Mouse (Mus musculus) hindbrain, embryonic 11.5 days (tissue): ENCODE results near the gene Gadd45b. TPM values are rescaled to one million over a fixed set of nuclear protein-coding genes. Genes with fewer than 3 reads are reported as not detected.
A peak's percentile ranks its signal among the peaks of the same experiment; 100 is the strongest.

Experiments
- ATAC-seq: fragments of 200-750 bp; cut with Nextera tagmentation; 2 replicates; pipeline ENCODE4 v1.8.0; 2017; ENCODE audit warnings: mild to moderate bottlenecking, moderate TSS enrichment, moderate library complexity; ENCODE audit not compliant: low FRiP score
- DNase-seq: peaks from one replicate; pipeline ENCODE4 v3.0.0-alpha.2; 2015; ENCODE audit warnings: low spot score
- H3K27ac ChIP-seq: fragments of 300-500 bp; sonication (generic); 2 replicates; pipeline ENCODE4 v1.5.1; 2014; ENCODE audit warnings: mild to moderate bottlenecking, low read depth, low read length
- H3K27me3 ChIP-seq: fragments of 300-500 bp; sonication (generic); 2 replicates; pipeline ENCODE4 v1.6.1; 2014; ENCODE audit warnings: mild to moderate bottlenecking, low read length, moderate library complexity, mixed read lengths; ENCODE audit not compliant: control insufficient read depth, insufficient read depth
- H3K36me3 ChIP-seq: fragments of 300-500 bp; sonication (generic); 2 replicates; pipeline ENCODE4 v1.6.1; 2014; ENCODE audit warnings: mild to moderate bottlenecking, low read length, moderate library complexity, mixed read lengths; ENCODE audit not compliant: control insufficient read depth, insufficient read depth
- H3K4me1 ChIP-seq: fragments of 300-500 bp; sonication (generic); replicated peaks from 2 replicates; pipeline ENCODE4 v1.6.1; 2014; ENCODE audit warnings: low read length, mixed read lengths; ENCODE audit not compliant: control insufficient read depth, insufficient read depth
- H3K4me2 ChIP-seq: fragments of 300-500 bp; sonication (generic); replicated peaks from 2 replicates; pipeline ENCODE4 v1.6.1; 2014; ENCODE audit warnings: mild to moderate bottlenecking, low read depth, low read length
- H3K4me3 ChIP-seq: fragments of 300-500 bp; sonication (generic); 2 replicates; pipeline ENCODE4 v1.5.1; 2014; ENCODE audit warnings: low read depth, low read length
- H3K9ac ChIP-seq: fragments of 300-500 bp; sonication (generic); 2 replicates; pipeline ENCODE4 v1.6.1; 2014; ENCODE audit warnings: low read depth, low read length
- H3K9me3 ChIP-seq: fragments of 300-500 bp; sonication (generic); 2 replicates; pipeline ENCODE4 v1.6.1; 2016; ENCODE audit warnings: low read length; ENCODE audit not compliant: control insufficient read depth
- WGBS: fragments of 180-500 bp; shearing (Covaris S2); extraction: QIAGEN DNeasy Blood & Tissue Kit; methylation state at CpG from one replicate; pipeline ENCODE4 v1.1.7; 2014; 5-methylcytosine and 5-hydroxymethylcytosine counted together
- polyA plus RNA-seq: library from polyadenylated mRNA; unstranded; fragments of >200 nt; fragmentation: Nextera tagmentation; extraction: Ambion mirVana; gene quantifications from 2 replicates; pipeline ENCODE4 v1.2.1, GENCODE M21; 2014

The Gadd45b gene
- polyA plus RNA-seq, 1 experiment from 2014 or later, result 13.8 TPM

DNA sequence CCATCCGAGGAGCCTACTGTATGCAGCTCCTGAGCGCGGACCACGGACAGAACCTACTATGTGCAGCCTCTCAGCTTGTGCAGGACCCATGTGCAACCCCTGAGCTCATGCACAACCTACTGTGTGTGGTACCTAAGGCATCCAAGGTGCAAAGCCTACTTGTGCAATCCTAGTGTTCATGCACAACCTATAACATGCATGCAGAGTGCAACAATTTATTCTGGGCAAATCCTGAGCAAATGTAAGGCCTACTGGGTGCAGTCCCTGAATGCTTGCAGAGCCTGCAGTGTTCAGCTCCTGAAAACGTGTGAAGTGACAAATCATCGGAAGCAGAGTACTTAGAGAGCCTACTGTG is 6.9 kb downstream of the Gadd45b start:
- no peak overlapping the region for H3K27ac ChIP-seq
- H3K36me3 ChIP-seq, result no peaks in the 10 kb centered on the region
- WGBS, result 17% methylated on average over 6 of the region's 6 CpGs
- no peak overlapping the region for H3K9ac ChIP-seq
- no peak for DNase-seq
- no peaks in the 10 kb centered on the region for H3K9me3 ChIP-seq
- no peak for ATAC-seq
- H3K4me2 ChIP-seq, result peak overlapping the region; percentile 47
- H3K4me1 ChIP-seq, result peaks cover 32% of the 10 kb centered on the region
- H3K27me3 ChIP-seq, result peaks cover 65% of the 10 kb centered on the region
- H3K4me3 ChIP-seq, result peak overlapping the region; percentile 20

DNA sequence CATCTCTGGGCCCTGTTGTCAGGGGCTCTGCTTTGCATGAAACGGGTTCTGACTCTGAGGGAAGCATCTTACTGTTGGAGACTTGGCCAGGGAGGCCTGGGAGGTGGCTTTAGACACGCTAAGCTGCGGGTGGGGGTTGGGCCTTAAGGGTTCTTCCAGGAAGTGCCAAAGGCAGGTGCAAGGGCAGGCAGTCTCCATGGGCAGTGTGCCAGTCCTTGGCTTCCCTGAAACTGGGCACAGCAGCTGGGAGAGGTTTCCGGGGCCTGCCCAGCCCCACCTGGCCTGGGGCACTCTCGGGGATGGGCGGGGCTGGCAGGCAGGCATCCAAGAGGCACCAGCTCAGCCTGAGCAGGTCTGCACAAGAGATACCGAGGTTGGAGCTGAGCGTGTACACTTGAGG is 7.8 kb downstream of the Gadd45b start:
- Histone ChIP-seq H3K9ac (no peak overlapping the region), H3K4me1 (peaks cover 27% of the 10 kb centered on the region), H3K4me3 (no peak overlapping the region), H3K27me3 (peaks cover 56% of the 10 kb centered on the region), H3K4me2 (no peak overlapping the region), H3K36me3 (no peaks in the 10 kb centered on the region), H3K9me3 (no peaks in the 10 kb centered on the region), H3K27ac (no peak overlapping the region)
- DNase-seq (no peak), ATAC-seq (no peak)
- WGBS, result 21% methylated on average over 7 of the region's 8 CpGs

DNA sequence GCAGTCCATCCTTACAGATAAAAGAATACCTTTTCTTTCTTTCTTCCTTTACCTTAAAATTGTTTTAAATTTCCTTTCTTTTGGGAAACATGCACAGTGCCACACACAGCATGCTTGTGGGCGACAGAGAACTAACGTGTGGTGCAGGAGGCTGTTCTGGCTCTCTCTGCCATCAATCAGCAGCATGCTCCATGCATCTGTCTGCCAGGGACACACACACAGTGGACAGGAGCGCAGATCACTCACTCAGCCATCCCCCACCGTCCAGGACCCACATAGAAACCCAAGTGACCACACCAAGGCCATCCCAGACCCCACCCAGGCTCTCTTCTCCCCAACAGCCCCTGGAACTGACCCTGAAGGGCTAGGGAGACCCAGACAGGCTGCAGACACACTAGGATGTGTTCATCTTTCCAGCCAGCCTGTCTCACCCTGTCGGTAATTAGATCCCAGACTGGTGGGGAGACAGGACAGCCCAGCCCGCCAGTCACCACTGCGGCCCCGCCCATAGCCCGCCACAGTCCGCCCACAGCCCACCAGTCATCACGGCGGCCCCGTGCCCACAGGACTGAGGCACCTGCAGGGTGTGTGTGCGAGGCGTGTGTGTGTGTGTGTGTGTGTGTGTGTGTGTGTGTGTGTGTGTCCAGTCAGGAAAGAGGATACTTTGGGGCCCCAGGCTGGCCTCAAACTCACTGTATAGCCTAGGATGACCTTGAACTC is 9.1 kb downstream of the Gadd45b start:
- ATAC-seq (peak; percentile 63), DNase-seq (peak; percentile 58)
- Histone ChIP-seq H3K27me3 (peaks cover 43% of the 10 kb centered on the region), H3K4me1 (peaks cover 19% of the 10 kb centered on the region), H3K36me3 (no peaks in the 10 kb centered on the region), H3K27ac (no peak overlapping the region), H3K9ac (no peak overlapping the region), H3K9me3 (no peaks in the 10 kb centered on the region), H3K4me2 (peak overlapping the region; percentile 63), H3K4me3 (peak overlapping the region; percentile 31; the same call in 1 of the 2 replicates)
- 11% methylated on average over 15 of the region's 15 CpGs for WGBS

DNA sequence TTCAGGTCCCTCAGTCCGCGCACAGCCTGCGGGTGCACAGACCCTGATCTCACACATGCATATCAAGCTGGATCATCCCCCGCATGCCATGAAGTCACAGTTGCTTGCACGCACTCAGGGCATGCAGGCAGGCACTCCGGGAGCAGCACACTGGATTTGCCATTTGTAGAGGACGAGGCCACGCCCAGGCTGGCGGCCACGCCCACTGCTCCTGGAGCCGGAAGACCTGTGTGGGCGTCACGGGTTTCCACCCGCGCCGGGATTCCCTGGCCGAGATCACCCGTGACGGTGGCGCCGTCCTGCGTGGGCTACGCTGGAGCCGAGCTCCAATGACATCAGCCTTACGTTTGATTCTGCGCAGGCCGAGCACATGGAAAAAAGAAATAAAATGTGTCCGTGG is 9.8 kb downstream of the Gadd45b start:
- H3K4me1 ChIP-seq, result peaks cover 19% of the 10 kb centered on the region
- H3K4me2 ChIP-seq, result peak overlapping the region; percentile 63
- H3K4me3 ChIP-seq, result peak overlapping the region; percentile 31
- peak; percentile 47 for ATAC-seq
- no peak overlapping the region for H3K27ac ChIP-seq
- H3K27me3 ChIP-seq, result peaks cover 36% of the 10 kb centered on the region
- 7% methylated on average over 28 of the region's 28 CpGs for WGBS
- DNase-seq, result peak; percentile 85
- no peaks in the 10 kb centered on the region for H3K36me3 ChIP-seq
- H3K9ac ChIP-seq, result peak overlapping the region; percentile 46; the same call in 1 of the 2 replicates
- no peaks in the 10 kb centered on the region for H3K9me3 ChIP-seq

DNA sequence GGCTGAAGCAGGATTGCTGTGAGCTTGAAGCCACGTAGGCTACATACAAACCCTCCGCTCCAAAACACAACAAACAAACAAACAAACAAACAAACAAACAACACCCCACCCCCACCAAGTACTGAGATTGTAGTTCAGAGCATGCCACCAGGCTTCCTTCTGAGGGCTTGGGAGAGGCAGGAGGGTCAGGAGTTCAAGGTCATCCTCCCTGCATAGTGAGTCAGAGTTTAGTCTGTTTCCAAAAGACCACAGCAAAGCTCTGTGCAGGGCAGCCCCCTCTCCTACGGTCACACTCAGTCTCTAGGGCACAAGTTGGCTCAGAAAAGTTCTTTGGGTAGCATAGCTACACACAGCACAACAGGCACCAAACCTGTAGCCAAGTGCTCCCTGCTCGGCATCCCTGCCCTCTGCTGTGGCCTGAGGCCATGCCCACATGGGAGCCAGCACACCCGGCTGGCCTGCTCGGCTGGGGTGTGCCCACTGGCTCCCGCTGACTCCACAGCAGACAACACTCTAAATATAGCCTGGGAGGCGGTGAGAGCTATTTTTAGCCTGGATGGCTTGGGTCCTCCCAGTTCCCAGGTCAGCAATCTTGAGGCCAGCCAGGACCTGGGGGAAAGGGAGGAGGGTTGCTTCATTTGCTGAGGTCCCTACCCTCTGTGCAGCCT is 10.6 kb downstream of the Gadd45b start:
- WGBS, result 56% methylated on average over 8 of the region's 8 CpGs
- ATAC-seq, result no peak
- H3K9me3 ChIP-seq, result no peaks in the 10 kb centered on the region
- H3K27me3 ChIP-seq, result peaks cover 30% of the 10 kb centered on the region
- peaks cover 19% of the 10 kb centered on the region for H3K4me1 ChIP-seq
- no peak overlapping the region for H3K9ac ChIP-seq
- no peak overlapping the region; the same call in 1 of the 2 replicates for H3K4me3 ChIP-seq
- DNase-seq, result no peak
- no peak overlapping the region for H3K27ac ChIP-seq
- peak overlapping the region; percentile 63; the same call in 1 of the 2 replicates for H3K4me2 ChIP-seq
- H3K36me3 ChIP-seq, result no peaks in the 10 kb centered on the region

DNA sequence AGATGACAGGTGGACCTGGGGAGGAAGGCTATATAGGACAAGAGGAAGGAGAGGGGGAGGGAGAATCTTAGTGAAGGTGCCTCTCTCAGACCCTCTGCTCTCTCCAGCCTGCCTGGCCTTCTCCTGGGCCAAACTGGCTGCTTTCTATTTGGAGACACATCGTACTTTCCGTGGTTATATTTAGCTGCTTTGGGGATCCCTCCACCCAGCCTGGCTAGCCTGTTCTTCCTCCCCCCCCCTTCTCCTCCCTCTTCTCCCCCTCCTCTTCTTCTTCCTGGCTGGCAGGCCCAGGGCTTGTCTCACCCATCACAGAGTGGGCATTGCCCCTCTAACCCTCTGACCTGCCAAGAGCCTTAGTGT is 11.1 kb downstream of the Gadd45b start:
- Histone ChIP-seq H3K4me1 (peaks cover 17% of the 10 kb centered on the region), H3K9ac (no peak overlapping the region)
- 73% methylated on average over 2 of the region's 2 CpGs for WGBS

DNA sequence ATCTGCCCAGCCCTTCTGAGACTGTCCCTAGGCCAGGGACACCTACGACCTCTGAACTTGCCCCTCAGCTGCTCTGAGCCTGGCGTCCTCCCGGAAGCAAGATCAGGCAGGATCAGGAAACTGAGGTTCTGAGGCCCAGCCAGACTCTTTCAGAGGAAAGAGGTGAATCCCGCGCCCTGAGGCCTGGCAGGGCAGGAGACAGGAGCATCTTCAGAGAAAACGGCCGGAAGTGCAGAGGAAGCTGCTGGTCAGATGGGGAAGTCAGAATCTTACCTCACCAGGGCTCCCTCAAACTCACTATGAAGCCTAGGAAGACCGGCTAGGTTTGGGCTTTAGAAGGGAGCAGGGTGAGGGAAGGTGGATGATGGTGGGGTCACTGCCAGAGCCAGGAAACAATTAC is 13.0 kb downstream of the Gadd45b start:
- Histone ChIP-seq H3K27ac (no peak overlapping the region), H3K9ac (no peak overlapping the region), H3K4me1 (peaks cover 5% of the 10 kb centered on the region; the same call in 1 of the 2 replicates), H3K9me3 (no peaks in the 10 kb centered on the region), H3K27me3 (peaks cover 7% of the 10 kb centered on the region), H3K4me3 (no peak overlapping the region), H3K36me3 (no peaks in the 10 kb centered on the region), H3K4me2 (no peak overlapping the region)
- WGBS, result 57% methylated on average over 8 of the region's 8 CpGs
- ATAC-seq (no peak), DNase-seq (no peak)

More for the DNA sequence above, 11.1 kb downstream of the Gadd45b start:
- H3K36me3 ChIP-seq, result no peaks in the 10 kb centered on the region
- no peak overlapping the region for H3K4me2 ChIP-seq
- H3K27me3 ChIP-seq, result peaks cover 26% of the 10 kb centered on the region
- H3K9me3 ChIP-seq, result no peaks in the 10 kb centered on the region
- no peak overlapping the region for H3K27ac ChIP-seq
- ATAC-seq (no peak), DNase-seq (no peak)
- H3K4me3 ChIP-seq, result no peak overlapping the region

DNA sequence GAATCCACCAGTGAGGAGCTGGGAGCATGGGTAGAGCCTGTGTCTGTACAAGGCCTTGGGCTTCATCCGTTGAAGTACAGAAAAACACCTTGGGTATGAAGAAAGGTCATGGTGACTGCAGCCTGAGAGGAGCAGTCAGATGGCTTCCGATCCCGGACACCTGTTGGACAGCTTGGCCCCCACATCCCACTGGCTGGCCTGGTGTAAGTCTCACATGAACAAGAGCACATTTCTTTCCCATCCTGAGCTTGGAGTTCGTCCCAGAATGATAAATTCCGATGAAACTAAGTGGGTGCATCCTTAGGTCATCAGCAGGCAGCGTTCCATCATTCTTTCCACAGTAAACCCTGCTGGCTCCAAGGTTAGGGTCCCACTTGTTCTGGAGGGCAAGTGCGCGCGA is 13.8 kb downstream of the Gadd45b start:
- H3K36me3 ChIP-seq, result no peaks in the 10 kb centered on the region
- no peak overlapping the region for H3K9ac ChIP-seq
- H3K27ac ChIP-seq, result no peak overlapping the region
- ATAC-seq (no peak), DNase-seq (no peak)
- no peak overlapping the region for H3K4me3 ChIP-seq
- peaks cover 5% of the 10 kb centered on the region; the same call in 1 of the 2 replicates for H3K4me1 ChIP-seq
- WGBS, result 85% methylated on average over 9 of the region's 9 CpGs
- H3K9me3 ChIP-seq, result no peaks in the 10 kb centered on the region
- H3K27me3 ChIP-seq, result peaks cover 2% of the 10 kb centered on the region; the same call in 1 of the 2 replicates
- H3K4me2 ChIP-seq, result no peak overlapping the region

DNA sequence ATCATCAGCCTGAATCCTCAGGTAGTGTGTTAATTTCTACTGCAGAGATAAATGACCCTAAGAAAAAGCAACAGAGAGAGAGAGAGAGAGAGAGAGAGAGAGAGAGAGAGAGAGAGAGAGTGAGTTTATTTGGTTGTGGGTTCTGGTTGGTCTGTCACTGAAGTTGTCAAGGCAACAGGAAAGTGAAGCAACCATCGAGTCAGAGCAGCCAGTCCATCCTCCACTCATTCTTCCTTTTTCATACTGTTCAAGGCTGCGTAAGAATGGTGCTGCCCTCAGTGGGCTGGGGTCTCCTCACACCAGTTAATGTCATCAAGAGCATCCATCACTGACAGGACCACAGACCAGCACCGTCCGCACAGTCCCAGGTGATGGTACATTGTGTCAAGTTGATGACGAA is 14.4 kb downstream of the Gadd45b start:
- Histone ChIP-seq H3K9ac (no peak overlapping the region), H3K4me3 (no peak overlapping the region), H3K27me3 (no peaks in the 10 kb centered on the region; the same call in 1 of the 2 replicates), H3K4me2 (no peak overlapping the region), H3K9me3 (no peaks in the 10 kb centered on the region), H3K27ac (no peak overlapping the region), H3K4me1 (0 out of 2 replicates have a peak, but pooled peaks cover under 1% of the 10 kb centered on the region), H3K36me3 (no peaks in the 10 kb centered on the region)
- ATAC-seq (no peak), DNase-seq (no peak)
- 82% methylated on average over 5 of the region's 5 CpGs for WGBS
